Mouse (Mus musculus) MEL (cell line): ENCODE results near the gene Vdac1. TPM values are rescaled to one million over a fixed set of nuclear protein-coding genes. Genes with fewer than 3 reads are reported as not detected.

Source experiments
- DNase-seq: peaks from one replicate; pipeline ENCODE4 v3.0.0; 2011; ENCODE audit warnings: low read depth, low spot score
- H3K27ac ChIP-seq: 2 replicates; pipeline ENCODE4 v1.5.1; 2012; ENCODE audit warnings: low read depth, mild to moderate bottlenecking, control low read depth, low read length, moderate library complexity; ENCODE audit not compliant: control insufficient read depth
- H3K27me3 ChIP-seq, 2 experiments: fragments of 150-350 bp in 1 of 2; sonication (generic) in 1 of 2; 2 replicates each; pipeline ENCODE4 v1.6.1; 2012; ENCODE audit warnings: low read length in 2 of 2, mild to moderate bottlenecking in 2 of 2, improper control_type of control experiment in 1 of 2, moderate library complexity in 1 of 2; ENCODE audit not compliant: insufficient read depth in 2 of 2, control insufficient read depth in 1 of 2
- H3K36me3 ChIP-seq, 2 experiments: 2 replicates each; pipeline ENCODE4 v1.6.1; 2012 to 2014; ENCODE audit warnings: low read length in 2 of 2, improper control_type of control experiment in 1 of 2, inconsistent platforms in 1 of 2, mild to moderate bottlenecking in 1 of 2; ENCODE audit not compliant: insufficient read depth in 2 of 2, control insufficient read depth in 1 of 2
- H3K4me1 ChIP-seq, 2 experiments: fragments of 150-350 bp in 1 of 2; sonication (generic) in 1 of 2; 2 replicates each; pipeline ENCODE4 v1.6.1; 2012; ENCODE audit warnings: low read length in 2 of 2, improper control_type of control experiment in 1 of 2, mild to moderate bottlenecking in 1 of 2; ENCODE audit not compliant: insufficient read depth in 2 of 2, control insufficient read depth in 1 of 2
- H3K4me3 ChIP-seq, 2 experiments: fragments of 150-350 bp in 1 of 2; sonication (generic) in 1 of 2; 2 replicates each; pipeline ENCODE4 v1.5.1; 2012; ENCODE audit warnings: low read depth in 2 of 2, low read length in 2 of 2, mild to moderate bottlenecking in 2 of 2, moderate library complexity in 2 of 2, control low read depth in 1 of 2, improper control_type of control experiment in 1 of 2; ENCODE audit not compliant: control insufficient read depth in 1 of 2, insufficient read depth in 1 of 2
- H3K79me2 ChIP-seq: 2 replicates; pipeline ENCODE4 v1.6.1; 2012; ENCODE audit warnings: mild to moderate bottlenecking, low read length, moderate library complexity; ENCODE audit not compliant: control insufficient read depth, poor library complexity, insufficient read depth
- H3K9ac ChIP-seq: 2 replicates; pipeline ENCODE4 v1.6.1; 2012; ENCODE audit warnings: low read depth, mild to moderate bottlenecking, control low read depth, low read length, moderate library complexity; ENCODE audit not compliant: control insufficient read depth, poor library complexity, severe bottlenecking
- H3K9me3 ChIP-seq: fragments of 150-350 bp; sonication (generic); replicated peaks from 2 replicates; pipeline ENCODE4 v1.6.1; 2012; ENCODE audit warnings: mild to moderate bottlenecking, low read length, improper control_type of control experiment, moderate library complexity; ENCODE audit not compliant: insufficient read depth
- BHLHE40 ChIP-seq: IDR thresholded peaks from 2 replicates; pipeline ENCODE4 v1.6.1; 2012; ENCODE audit warnings: low read depth, mild to moderate bottlenecking, inconsistent platforms, low read length, improper control_type of control experiment, borderline replicate concordance
- CHD1 ChIP-seq: IDR thresholded peaks from 2 replicates; pipeline ENCODE4 v1.6.1; 2012; ENCODE audit warnings: low read depth, mild to moderate bottlenecking, inconsistent platforms, low read length, improper control_type of control experiment
- CHD2 ChIP-seq: IDR thresholded peaks from 2 replicates; pipeline ENCODE4 v1.6.1; 2011; ENCODE audit warnings: low read length, improper control_type of control experiment
- CTCF ChIP-seq, 3 experiments: IDR thresholded peaks in 2 of 3; conservative IDR thresholded peaks in 1 of 3; 2 replicates each; pipeline ENCODE4 v1.5.1; 2011 to 2012; ENCODE audit warnings: low read length in 3 of 3, low read depth in 2 of 3, mild to moderate bottlenecking in 2 of 3, improper control_type of control experiment in 1 of 3, inconsistent platforms in 1 of 3, mixed read lengths in 1 of 3, moderate library complexity in 1 of 3; ENCODE audit not compliant: control insufficient read depth in 1 of 3, insufficient read depth in 1 of 3, poor library complexity in 1 of 3, severe bottlenecking in 1 of 3
- E2F4 ChIP-seq: IDR thresholded peaks from 2 replicates; pipeline ENCODE4 v1.6.1; 2011; ENCODE audit warnings: low read depth, low read length, improper control_type of control experiment, borderline replicate concordance
- ELF1 ChIP-seq: IDR thresholded peaks from 2 replicates; pipeline ENCODE4 v1.6.1; 2014; ENCODE audit warnings: low read depth, mild to moderate bottlenecking, inconsistent platforms, low read length, improper control_type of control experiment, moderate library complexity
- EP300 ChIP-seq, 2 experiments: IDR thresholded peaks; 2 replicates each; pipeline ENCODE4 v1.6.1; 2011; ENCODE audit warnings: improper control_type of control experiment in 2 of 2, low read length in 2 of 2, low read depth in 1 of 2, mild to moderate bottlenecking in 1 of 2
- GABPA ChIP-seq: IDR thresholded peaks from 2 replicates; pipeline ENCODE4 v1.6.1; 2012; ENCODE audit warnings: low read depth, mild to moderate bottlenecking, inconsistent platforms, low read length, improper control_type of control experiment, moderate library complexity
- GATA1 ChIP-seq: IDR thresholded peaks from 2 replicates; pipeline ENCODE4 v1.6.1; 2011; ENCODE audit warnings: low read depth, low read length, improper control_type of control experiment
- HCFC1 ChIP-seq: IDR thresholded peaks from 2 replicates; pipeline ENCODE4 v1.6.1; 2012; ENCODE audit warnings: low read depth, mild to moderate bottlenecking, inconsistent platforms, low read length, improper control_type of control experiment, moderate library complexity
- JUND ChIP-seq: IDR thresholded peaks from 2 replicates; pipeline ENCODE4 v1.6.1; 2011; ENCODE audit warnings: low read depth, mild to moderate bottlenecking, improper control_type of control experiment, low read length
- KAT2A ChIP-seq: conservative IDR thresholded peaks from 2 replicates; pipeline ENCODE4 v1.6.1; 2012; ENCODE audit warnings: low read depth, low read length, improper control_type of control experiment, inconsistent platforms
- MAX ChIP-seq: IDR thresholded peaks from 2 replicates; pipeline ENCODE4 v1.6.1; 2011; ENCODE audit warnings: low read length, improper control_type of control experiment
- MAZ ChIP-seq: IDR thresholded peaks from 2 replicates; pipeline ENCODE4 v1.6.1; 2012; ENCODE audit warnings: low read depth, mild to moderate bottlenecking, inconsistent platforms, low read length, improper control_type of control experiment
- MEF2A ChIP-seq: IDR thresholded peaks from 2 replicates; pipeline ENCODE4 v1.6.1; 2014; ENCODE audit warnings: low read depth, mild to moderate bottlenecking, inconsistent platforms, low read length, improper control_type of control experiment; ENCODE audit not compliant: poor library complexity, insufficient replicate concordance, severe bottlenecking; ENCODE audit errors: extremely low read depth
- MXI1 ChIP-seq: IDR thresholded peaks from 2 replicates; pipeline ENCODE4 v1.6.1; 2011; ENCODE audit warnings: mild to moderate bottlenecking, low read depth, low read length, improper control_type of control experiment
- MYB ChIP-seq: IDR thresholded peaks from 2 replicates; pipeline ENCODE4 v1.6.1; 2011; ENCODE audit warnings: mild to moderate bottlenecking, low read depth, low read length, improper control_type of control experiment
- MYC ChIP-seq: IDR thresholded peaks from 2 replicates; pipeline ENCODE4 v1.6.1; 2011; ENCODE audit warnings: low read depth, mild to moderate bottlenecking, low read length, improper control_type of control experiment, moderate library complexity
- NELFE ChIP-seq: IDR thresholded peaks from 2 replicates; pipeline ENCODE4 v1.6.1; 2011; ENCODE audit warnings: low read depth, low read length, improper control_type of control experiment
- POLR2A ChIP-seq, 2 experiments: IDR thresholded peaks; 2 replicates each; pipeline ENCODE4 v1.6.1; 2011 to 2012; ENCODE audit warnings: low read length in 2 of 2, mild to moderate bottlenecking in 2 of 2, control low read depth in 1 of 2, improper control_type of control experiment in 1 of 2, low read depth in 1 of 2, moderate library complexity in 1 of 2; ENCODE audit not compliant: control insufficient read depth in 1 of 2, insufficient read depth in 1 of 2, poor library complexity in 1 of 2
- POLR2AphosphoS2 ChIP-seq: IDR thresholded peaks from 2 replicates; pipeline ENCODE4 v1.6.1; 2011; ENCODE audit warnings: low read length, improper control_type of control experiment
- POLR2AphosphoS5 ChIP-seq: IDR thresholded peaks from 2 replicates; pipeline ENCODE4 v1.6.1; 2012; ENCODE audit warnings: low read depth, borderline replicate concordance, mild to moderate bottlenecking, inconsistent platforms, low read length, moderate library complexity, mixed read lengths
- RCOR1 ChIP-seq: IDR thresholded peaks from 2 replicates; pipeline ENCODE4 v1.6.1; 2012; ENCODE audit warnings: low read depth, mild to moderate bottlenecking, inconsistent platforms, low read length, improper control_type of control experiment
- SIN3A ChIP-seq: IDR thresholded peaks from 2 replicates; pipeline ENCODE4 v1.6.1; 2012; ENCODE audit warnings: low read length, improper control_type of control experiment, inconsistent platforms
- SMC3 ChIP-seq: IDR thresholded peaks from 2 replicates; pipeline ENCODE4 v1.6.1; 2011; ENCODE audit warnings: low read depth, low read length, improper control_type of control experiment
- TAL1 ChIP-seq: IDR thresholded peaks from 2 replicates; pipeline ENCODE4 v1.6.1; 2012; ENCODE audit warnings: mild to moderate bottlenecking, inconsistent platforms, low read length, moderate library complexity, mixed read lengths
- TBP ChIP-seq: IDR thresholded peaks from 2 replicates; pipeline ENCODE4 v1.8.0; 2011; ENCODE audit warnings: low read depth, low read length, improper control_type of control experiment
- TCF12 ChIP-seq: IDR thresholded peaks from 2 replicates; pipeline ENCODE4 v1.6.1; 2014; ENCODE audit warnings: low read depth, mild to moderate bottlenecking, inconsistent platforms, low read length, improper control_type of control experiment, moderate library complexity
- UBTF ChIP-seq: IDR thresholded peaks from 2 replicates; pipeline ENCODE4 v1.6.1; 2012; ENCODE audit warnings: low read depth, mild to moderate bottlenecking, inconsistent platforms, low read length, improper control_type of control experiment, moderate library complexity, borderline replicate concordance; ENCODE audit not compliant: insufficient read depth
- USF1 ChIP-seq: IDR thresholded peaks from 2 replicates; pipeline ENCODE4 v1.6.1; 2014; ENCODE audit warnings: low read depth, mild to moderate bottlenecking, inconsistent platforms, low read length, improper control_type of control experiment, moderate library complexity
- USF2 ChIP-seq, 2 experiments: IDR thresholded peaks; 2 replicates each; pipeline ENCODE4 v1.6.1; 2011 to 2012; ENCODE audit warnings: improper control_type of control experiment in 2 of 2, low read length in 2 of 2, borderline replicate concordance in 1 of 2, inconsistent platforms in 1 of 2, low read depth in 1 of 2, mild to moderate bottlenecking in 1 of 2; ENCODE audit not compliant: insufficient read depth in 1 of 2
- ZC3H11A ChIP-seq: IDR thresholded peaks from 2 replicates; pipeline ENCODE4 v1.6.1; 2012; ENCODE audit warnings: low read depth, mild to moderate bottlenecking, inconsistent platforms, low read length, improper control_type of control experiment
- ZKSCAN1 ChIP-seq: IDR thresholded peaks from 2 replicates; pipeline ENCODE4 v1.6.1; 2012; ENCODE audit warnings: low read depth, mild to moderate bottlenecking, inconsistent platforms, low read length, improper control_type of control experiment, moderate library complexity
- ZMIZ1 ChIP-seq: IDR thresholded peaks from 2 replicates; pipeline ENCODE4 v1.6.1; 2012; ENCODE audit warnings: low read depth, mild to moderate bottlenecking, inconsistent platforms, low read length, improper control_type of control experiment, moderate library complexity
- polyA plus RNA-seq, 2 experiments: library from polyadenylated mRNA; stranded (reverse) in 1 of 2; unstranded in 1 of 2; fragments of >175 nt in 1 of 2; fragments of >200 nt in 1 of 2; gene quantifications; 2 replicates each; pipeline versions ENCODE4 v1.2.1 to v1.2.4; 2012; ENCODE audit warnings: low replicate concordance in 2 of 2, low read depth in 1 of 2; ENCODE audit not compliant: insufficient read length in 2 of 2, insufficient read depth in 1 of 2, missing spikeins in 1 of 2
- total RNA-seq: library from RNA; depleted of rRNA; stranded (reverse); fragments of 300-350 nt; gene quantifications from 2 replicates; pipeline ENCODE4 v1.2.3, GENCODE M21; 2012; rRNA removed

Vdac1 gene
- total RNA-seq, result 381 and 395 TPM in 2 replicates
- polyA plus RNA-seq, result 100 to 1,000 TPM; 257 to 389 TPM

GRCm38 (mm10) chr11:52360471-52361277, at the start of gene Vdac1:
TSS of gene Vdac1 (plus strand) at chr11:52360860.
- Histone ChIP-seq H3K27ac (peak within 1 kb of the TSS; percentile 78), H3K79me2 (peaks cover 52% of the 10 kb centered on the region), H3K9me3 (no peaks in the 10 kb centered on the region), H3K9ac (peak within 1 kb of the TSS; percentile 93), H3K36me3 (peaks cover under 1 to 28% of the 10 kb centered on the region in 2 experiments; a peak in 3 of 4 replicates), H3K27me3 (no peaks in the 10 kb centered on the region), H3K4me1 (peaks cover 12 to 33% of the 10 kb centered on the region in 2 experiments), H3K4me3 (peak within 1 kb of the TSS; percentile 72 to 81)
- peak; percentile 94 for DNase-seq
- TF ChIP-seq HCFC1, result peak; percentile 67
- TF ChIP-seq BHLHE40, result peak; percentile 56; the same call in 1 of the 2 replicates
- TF ChIP-seq TCF12, result peak; percentile 61; the same call in 1 of the 2 replicates
- peak; percentile 91 to 98 for TF ChIP-seq POLR2A (IDR thresholded peaks at IDR 0.05; ENCODE audit: control insufficient read depth in 1 of 2, insufficient read depth in 1 of 2, low read depth in 1 of 2, low read length in 2 of 2, poor library complexity in 1 of 2)
- TF ChIP-seq ZKSCAN1, result no peak
- peak; percentile 74 for TF ChIP-seq SIN3A
- peak in 1 of 2 experiments; percentile 27; a peak in 1 of 4 replicates for TF ChIP-seq EP300 (IDR thresholded peaks at IDR 0.05; ENCODE audit: low read depth in 1 of 2, low read length in 2 of 2)
- no peak; the same call in 1 of the 2 replicates for TF ChIP-seq KAT2A
- no peak; the same call in 1 of the 2 replicates for TF ChIP-seq USF1
- peak; percentile 41; the same call in 1 of the 2 replicates for TF ChIP-seq ELF1
- TF ChIP-seq MEF2A, result no peak
- TF ChIP-seq NELFE, result peak; percentile 97
- no peak for TF ChIP-seq TAL1
- peak; percentile 93 for TF ChIP-seq POLR2AphosphoS2
- TF ChIP-seq RCOR1, result no peak; the same call in 1 of the 2 replicates
- TF ChIP-seq SMC3, result 0 out of 2 replicates have a peak, but pooled peaks have one; percentile 12
- no peak for TF ChIP-seq CHD1
- TF ChIP-seq MAZ, result peak; percentile 66; the same call in 1 of the 2 replicates
- peak; percentile 47 for TF ChIP-seq CHD2
- TF ChIP-seq MXI1, result peak; percentile 58; the same call in 1 of the 2 replicates
- peak; percentile 94 for TF ChIP-seq ZMIZ1
- no peak for TF ChIP-seq JUND
- TF ChIP-seq MAX, result peak; percentile 20
- TF ChIP-seq ZC3H11A, result no peak
- no peak for TF ChIP-seq GABPA
- TF ChIP-seq E2F4, result no peak
- no peak for TF ChIP-seq GATA1
- no peak for TF ChIP-seq USF2 (IDR thresholded peaks at IDR 0.05; ENCODE audit: borderline replicate concordance in 1 of 2, insufficient read depth in 1 of 2, low read depth in 1 of 2, low read length in 2 of 2)
- no peak; the same call in 1 of the 2 replicates for TF ChIP-seq POLR2AphosphoS5
- 0 out of 2 replicates have a peak, but pooled peaks have one; percentile 26 for TF ChIP-seq MYB
- 0 out of 2 replicates have a peak, but pooled peaks have one; percentile 79 for TF ChIP-seq UBTF
- TF ChIP-seq MYC, result peak; percentile 58
- peak; percentile 72; the same call in 1 of the 2 replicates for TF ChIP-seq TBP
- peak in 1 of 3 experiments; percentile 11; a peak in 1 of 6 replicates for TF ChIP-seq CTCF (IDR thresholded peaks at IDR 0.05 in 2 of 3, conservative IDR thresholded peaks at IDR 0.05 in 1 of 3; ENCODE audit: control insufficient read depth in 1 of 3, insufficient read depth in 1 of 3, low read depth in 2 of 3, low read length in 3 of 3, poor library complexity in 1 of 3, severe bottlenecking in 1 of 3)
